Mouse (Mus musculus): ENCODE measurements around the gene Timm29.

Gene Timm29

GRCm38 (mm10) chr9:21592703-21593121, at the start of gene Timm29, which contains the start of gene Yipf2:
Gene Timm29 (plus strand): TSS chr9:21592722.
Gene Yipf2 (minus strand): TSS chr9:21592828.
- DNase-seq = peak; percentile 80

- DNase-seq = no peak
These were observed 47.1 kb upstream of the Timm29 start for GRCm38 (mm10) chr9:21545351-21545915.

- DNase-seq = peak; percentile 98
These were observed 46.4 kb upstream of the Timm29 start for GRCm38 (mm10) chr9:21545916-21546788.

- DNase-seq = peak; percentile 58
These were observed 45.8 kb upstream of the Timm29 start, which contains the start of gene Carm1 for GRCm38 (mm10) chr9:21546789-21547074. Gene Carm1 (plus strand): TSS chr9:21546894.

GRCm38 (mm10) chr9:21547075-21547941, 45.2 kb upstream of the Timm29 start:
- DNase-seq = peak; percentile 25

- no peak for DNase-seq
These were observed 41.5 kb upstream of the Timm29 start for GRCm38 (mm10) chr9:21551049-21551448.

GRCm38 (mm10) chr9:21553607-21554273, 38.8 kb upstream of the Timm29 start:
- no peak for DNase-seq

- no peak for DNase-seq
These were observed 37.3 kb upstream of the Timm29 start for GRCm38 (mm10) chr9:21555198-21555742.

GRCm38 (mm10) chr9:21556996-21557395, 35.5 kb upstream of the Timm29 start:
- DNase-seq = no peak

GRCm38 (mm10) chr9:21557556-21557955, 35.0 kb upstream of the Timm29 start:
- DNase-seq = no peak

- DNase-seq = no peak
These were observed 34.2 kb upstream of the Timm29 start for GRCm38 (mm10) chr9:21558366-21558765.

- DNase-seq = no peak
These were observed 33.4 kb upstream of the Timm29 start for GRCm38 (mm10) chr9:21559151-21559550.

- DNase-seq = no peak
These were observed 28.1 kb upstream of the Timm29 start for GRCm38 (mm10) chr9:21564420-21564819.

GRCm38 (mm10) chr9:21565004-21565586, 27.4 kb upstream of the Timm29 start:
- no peak for DNase-seq

GRCm38 (mm10) chr9:21566538-21566937, 26.0 kb upstream of the Timm29 start:
- no peak for DNase-seq

GRCm38 (mm10) chr9:21567051-21567450, 25.5 kb upstream of the Timm29 start:
- no peak for DNase-seq

- no peak for DNase-seq
These were observed 23.8 kb upstream of the Timm29 start for GRCm38 (mm10) chr9:21568657-21569255.

GRCm38 (mm10) chr9:21574012-21574801, 18.3 kb upstream of the Timm29 start:
- DNase-seq = no peak

- DNase-seq = no peak
These were observed 17.3 kb upstream of the Timm29 start for GRCm38 (mm10) chr9:21575253-21575652.

- no peak for DNase-seq
These were observed 16.2 kb upstream of the Timm29 start for GRCm38 (mm10) chr9:21576286-21576685.

- DNase-seq = no peak
These were observed 14.3 kb upstream of the Timm29 start for GRCm38 (mm10) chr9:21578226-21578625.

Measured in right cerebral cortex, postnatal 14 days (tissue).